Mouse (Mus musculus) thymus, adult 2 months (tissue): ENCODE measurements around the gene Armc2. TPM values are rescaled to one million over a fixed set of nuclear protein-coding genes. Genes with fewer than 3 reads are reported as not detected.

Source experiments
- DNase-seq: peaks from one replicate; pipeline ENCODE4 v3.0.0; 2021
- H3K27ac ChIP-seq: fragments of 200-500 bp; 2 replicates; pipeline ENCODE4 v1.5.1; 2012; ENCODE audit warnings: low read length, control low read depth; ENCODE audit not compliant: control insufficient read depth, insufficient read depth
- H3K27me3 ChIP-seq: fragments of 200-500 bp; 2 replicates; pipeline ENCODE4 v1.6.1; 2012; ENCODE audit warnings: mild to moderate bottlenecking, low read length, moderate library complexity, mixed read lengths; ENCODE audit not compliant: control insufficient read depth, insufficient read depth
- H3K36me3 ChIP-seq: fragments of 200-500 bp; 2 replicates; pipeline ENCODE4 v1.6.1; 2012; ENCODE audit warnings: mild to moderate bottlenecking, low read length, moderate library complexity; ENCODE audit not compliant: control insufficient read depth, insufficient read depth
- H3K4me1 ChIP-seq: fragments of 200-500 bp; replicated peaks from 2 replicates; pipeline ENCODE4 v1.6.1; 2012; ENCODE audit warnings: low read length; ENCODE audit not compliant: control insufficient read depth, insufficient read depth
- H3K4me3 ChIP-seq: fragments of 200-500 bp; 2 replicates; pipeline ENCODE4 v1.5.1; 2012; ENCODE audit warnings: mild to moderate bottlenecking, low read length, control low read depth, moderate library complexity; ENCODE audit not compliant: control insufficient read depth, insufficient read depth
- CTCF ChIP-seq: fragments of 200-500 bp; IDR thresholded peaks from 2 replicates; pipeline ENCODE4 v1.5.1; 2012; ENCODE audit warnings: mild to moderate bottlenecking, control low read depth, low read length, moderate library complexity, borderline replicate concordance; ENCODE audit not compliant: control insufficient read depth, poor library complexity, insufficient read depth; ENCODE audit errors: extremely low read depth
- POLR2A ChIP-seq: fragments of 200-500 bp; IDR thresholded peaks from 2 replicates; pipeline ENCODE4 v1.6.1; 2012; ENCODE audit warnings: mild to moderate bottlenecking, low read length, control low read depth, moderate library complexity; ENCODE audit not compliant: control insufficient read depth, poor library complexity, insufficient read depth; ENCODE audit errors: extremely low read depth
- WGBS: fragments of 180-500 bp; shearing (Covaris S2); methylation state at CpG from one replicate; pipeline ENCODE4 v1.1.7; 2018; 5-methylcytosine and 5-hydroxymethylcytosine counted together
- polyA plus RNA-seq: library from polyadenylated mRNA; depleted of rRNA; stranded (reverse); fragments of >200 nt; gene quantifications from 2 replicates; pipeline ENCODE4 v1.2.3, GENCODE M21; 2012

Gene Armc2
- polyA plus RNA-seq, 1 experiment = 0.46 TPM

DNA sequence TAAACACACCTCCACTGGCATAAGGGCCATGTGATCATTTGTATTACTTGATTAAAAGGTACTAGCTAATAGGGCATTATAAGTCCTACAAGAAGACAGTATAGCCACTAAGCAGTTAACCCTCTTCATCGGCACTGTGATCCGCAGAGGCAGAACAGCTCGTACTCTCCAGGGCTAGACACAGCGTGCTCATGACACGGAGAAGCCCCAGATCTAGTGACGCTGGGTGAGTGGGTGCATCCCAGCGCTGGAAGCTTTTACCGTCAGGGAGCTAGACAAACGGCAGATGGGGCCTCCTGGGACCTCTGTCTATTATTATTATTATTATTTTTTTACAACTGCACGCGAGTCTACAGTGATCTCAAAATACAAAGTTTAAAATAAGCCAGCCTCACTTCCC, 9.1 kb upstream of the Armc2 start:
- Histone ChIP-seq H3K27me3 (no peaks in the 10 kb centered on the region), H3K4me1 (peaks cover 5% of the 10 kb centered on the region), H3K27ac (no peak overlapping the region), H3K4me3 (no peak overlapping the region), H3K36me3 (no peaks in the 10 kb centered on the region)
- no peak for DNase-seq
- WGBS = 96% methylated on average over 11 of the region's 11 CpGs
- TF ChIP-seq POLR2A = no peak
- TF ChIP-seq CTCF = no peak

DNA sequence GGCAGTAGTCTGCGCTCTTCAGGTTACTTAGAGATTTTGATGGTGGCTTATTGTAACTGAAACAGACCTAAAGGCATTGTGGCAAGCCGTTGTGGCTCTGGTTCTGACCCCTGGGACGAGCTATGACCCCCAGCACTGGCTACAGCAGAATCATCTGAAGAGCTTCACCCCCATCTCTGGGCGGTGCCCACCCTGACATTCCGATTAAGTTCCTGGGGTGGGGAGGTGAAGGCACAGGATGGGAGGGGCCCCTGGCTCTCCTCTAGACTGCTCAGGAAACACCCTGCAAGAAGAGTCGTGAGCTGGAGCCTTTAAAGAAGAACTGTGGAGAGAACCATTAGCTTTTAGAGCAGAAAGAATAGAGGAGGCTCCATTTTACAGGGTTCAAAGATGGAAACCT, 6.2 kb upstream of the Armc2 start:
- 92% methylated on average over 6 of the region's 6 CpGs for WGBS
- DNase-seq = no peak

GRCm38 (mm10) chr10:42021536-42021935, 3.3 kb upstream of the Armc2 start:
- no peak for TF ChIP-seq CTCF
- TF ChIP-seq POLR2A = no peak
- Histone ChIP-seq H3K36me3 (no peaks in the 10 kb centered on the region), H3K4me3 (no peak overlapping the region), H3K27me3 (no peaks in the 10 kb centered on the region), H3K27ac (no peak overlapping the region), H3K4me1 (peaks cover 5% of the 10 kb centered on the region; the same call in 1 of the 2 replicates)
- no peak for DNase-seq
- WGBS = 80% methylated on average over 9 of the region's 9 CpGs

More for the DNA sequence above, 6.2 kb upstream of the Armc2 start:
- H3K27ac ChIP-seq = no peak overlapping the region
- no peaks in the 10 kb centered on the region for H3K27me3 ChIP-seq
- H3K4me1 ChIP-seq = no peaks in the 10 kb centered on the region
- H3K4me3 ChIP-seq = no peak overlapping the region
- H3K36me3 ChIP-seq = no peaks in the 10 kb centered on the region
- TF ChIP-seq CTCF (no peak), POLR2A (no peak)

- H3K27me3 ChIP-seq = no peaks in the 10 kb centered on the region
- no peak for TF ChIP-seq POLR2A
- 92% methylated on average over 5 of the region's 5 CpGs for WGBS
- no peak for DNase-seq
- H3K4me1 ChIP-seq = peaks cover 5% of the 10 kb centered on the region; the same call in 1 of the 2 replicates
- no peaks in the 10 kb centered on the region for H3K36me3 ChIP-seq
- no peak overlapping the region for H3K4me3 ChIP-seq
- H3K27ac ChIP-seq = no peak overlapping the region
Observed at GRCm38 (mm10) chr10:42014086-42014485, 4.2 kb downstream of the Armc2 start.

DNA sequence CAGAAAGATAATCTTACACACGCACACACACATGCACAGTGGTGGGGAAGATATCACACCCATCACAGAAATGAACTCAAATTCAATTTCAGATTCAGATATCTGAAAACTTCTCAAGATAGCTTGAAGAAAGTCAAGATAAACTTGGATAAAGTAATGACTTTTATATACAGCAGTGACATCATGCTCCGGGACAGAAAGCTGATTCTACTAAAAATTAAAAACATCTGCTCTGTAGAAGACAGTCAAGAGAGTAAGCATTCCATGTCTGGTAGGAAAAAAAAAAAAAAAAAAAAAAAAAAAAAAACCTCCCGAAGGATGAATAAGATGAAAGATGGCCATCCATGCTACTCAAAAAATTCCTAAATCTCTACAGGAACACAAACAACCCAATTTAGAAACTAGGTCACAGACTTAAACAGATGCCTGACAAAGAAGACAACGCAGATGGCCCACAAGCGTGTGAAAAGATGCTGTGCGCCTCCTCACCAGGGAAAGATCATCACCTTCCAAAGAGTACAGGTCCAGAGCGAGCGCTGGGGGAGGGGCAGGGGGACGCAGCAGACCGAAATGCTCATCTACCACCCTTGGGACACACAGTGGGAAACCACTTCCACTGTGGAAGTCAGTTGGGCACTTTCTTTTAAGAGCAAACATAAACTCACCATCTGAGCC, 7.3 kb downstream of the Armc2 start:
- Histone ChIP-seq H3K4me1 (no peaks in the 10 kb centered on the region), H3K36me3 (no peaks in the 10 kb centered on the region), H3K27me3 (no peaks in the 10 kb centered on the region), H3K27ac (no peak overlapping the region), H3K4me3 (no peak overlapping the region)
- TF ChIP-seq POLR2A = no peak
- no peak for TF ChIP-seq CTCF
- DNase-seq = no peak
- 93% methylated on average over 10 of the region's 10 CpGs for WGBS

DNA sequence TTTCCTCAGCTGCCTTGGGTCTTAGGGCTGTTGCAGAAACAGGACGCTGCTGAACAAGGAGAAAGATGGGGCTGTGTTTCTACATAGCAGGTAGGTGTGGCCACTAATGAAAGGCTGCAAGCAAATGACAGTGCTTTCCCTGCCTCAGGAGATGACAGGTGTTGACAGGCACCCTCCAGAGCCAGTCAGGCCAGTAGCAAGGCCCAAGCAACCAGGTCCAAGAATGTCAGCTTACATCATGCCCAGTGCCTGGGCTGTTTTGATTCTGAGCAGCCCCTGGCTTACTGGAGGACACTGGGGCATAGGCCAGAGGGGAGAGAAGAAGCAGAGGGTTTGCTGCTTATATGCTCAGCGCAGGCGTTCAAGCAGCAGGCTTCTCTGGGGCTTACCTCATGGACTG, 13.0 kb downstream of the Armc2 start:
- no peaks in the 10 kb centered on the region for H3K36me3 ChIP-seq
- no peaks in the 10 kb centered on the region for H3K4me1 ChIP-seq
- no peak overlapping the region for H3K27ac ChIP-seq
- no peak for TF ChIP-seq POLR2A
- TF ChIP-seq CTCF = no peak
- no peaks in the 10 kb centered on the region for H3K27me3 ChIP-seq
- 95% methylated on average over 3 of the region's 3 CpGs for WGBS
- H3K4me3 ChIP-seq = no peak overlapping the region
- DNase-seq = no peak

DNA sequence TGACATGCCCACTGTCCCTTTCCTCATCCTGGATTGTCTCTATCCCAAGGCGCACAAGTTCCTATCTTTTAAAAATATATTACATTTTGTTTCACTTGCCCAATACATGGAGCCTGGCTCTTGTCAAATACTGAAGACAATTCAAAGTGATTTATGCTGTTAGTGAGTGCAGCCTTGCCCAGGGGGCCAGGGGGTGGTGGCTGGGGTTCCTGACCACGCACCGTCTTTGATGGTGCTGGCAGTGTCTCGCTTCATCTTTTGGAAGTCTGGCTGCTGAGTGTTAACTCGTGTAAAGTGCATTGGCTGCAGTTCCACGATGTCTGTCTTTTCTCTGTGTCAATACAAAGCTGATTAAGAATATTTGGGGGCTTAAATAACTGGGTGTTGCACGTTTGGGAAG, 13.6 kb downstream of the Armc2 start:
- Histone ChIP-seq H3K4me3 (no peak overlapping the region), H3K27me3 (no peaks in the 10 kb centered on the region), H3K4me1 (no peaks in the 10 kb centered on the region), H3K36me3 (no peaks in the 10 kb centered on the region), H3K27ac (no peak overlapping the region)
- TF ChIP-seq POLR2A (no peak), CTCF (no peak)
- no peak for DNase-seq
- WGBS = 74% methylated on average over 7 of the region's 7 CpGs
